Mouse (Mus musculus) liver, embryonic 15.5 days (tissue): ENCODE results near the gene 1110065P20Rik. TPM values are rescaled to one million over a fixed set of nuclear protein-coding genes. Genes with fewer than 3 reads are reported as not detected.

Source experiments
- ATAC-seq: fragments of 200-750 bp; cut with Nextera tagmentation; 2 replicates; pipeline ENCODE4 v1.8.0; 2017; ENCODE audit warnings: moderate number of reproducible peaks, mild to moderate bottlenecking, moderate library complexity; ENCODE audit not compliant: insufficient read depth
- H3K27ac ChIP-seq: fragments of 300-500 bp; sonication (generic); replicated peaks from 2 replicates; pipeline ENCODE4 v1.5.1; 2015; ENCODE audit warnings: mild to moderate bottlenecking, inconsistent platforms
- H3K27me3 ChIP-seq: fragments of 300-500 bp; sonication (generic); 2 replicates; pipeline ENCODE4 v1.6.1; 2015; ENCODE audit warnings: mild to moderate bottlenecking, inconsistent platforms
- H3K36me3 ChIP-seq: fragments of 300-500 bp; sonication (generic); replicated peaks from 2 replicates; pipeline ENCODE4 v1.6.1; 2015; ENCODE audit warnings: moderate library complexity, mild to moderate bottlenecking, inconsistent platforms
- H3K4me1 ChIP-seq: fragments of 300-500 bp; sonication (generic); replicated peaks from 2 replicates; pipeline ENCODE4 v1.6.1; 2015; ENCODE audit warnings: inconsistent platforms
- H3K4me2 ChIP-seq: fragments of 300-500 bp; sonication (generic); 2 replicates; pipeline ENCODE4 v1.6.1; 2015; ENCODE audit warnings: moderate library complexity, mild to moderate bottlenecking, inconsistent platforms
- H3K4me3 ChIP-seq: fragments of 300-500 bp; sonication (generic); replicated peaks from 2 replicates; pipeline ENCODE4 v1.5.1; 2015; ENCODE audit warnings: mild to moderate bottlenecking, inconsistent platforms
- H3K9ac ChIP-seq: fragments of 300-500 bp; sonication (generic); 2 replicates; pipeline ENCODE4 v1.6.1; 2015; ENCODE audit warnings: moderate library complexity, mild to moderate bottlenecking, inconsistent platforms
- H3K9me3 ChIP-seq: fragments of 300-500 bp; sonication (generic); replicated peaks from 2 replicates; pipeline ENCODE4 v1.6.1; 2016; ENCODE audit warnings: inconsistent platforms
- WGBS: fragments of 180-500 bp; shearing (Covaris S2); methylation state at CpG from one replicate; pipeline ENCODE4 v1.1.7; 2015; ENCODE audit warnings: mixed read lengths; ENCODE audit not compliant: insufficient replicate concordance; 5-methylcytosine and 5-hydroxymethylcytosine counted together
- polyA plus RNA-seq: library from polyadenylated mRNA; unstranded; fragments of >200 nt; fragmentation: Nextera tagmentation; extraction: Ambion mirVana; gene quantifications from 2 replicates; pipeline ENCODE4 v1.2.1, GENCODE M21; 2015

Gene 1110065P20Rik
- polyA plus RNA-seq: 12.6 and 12.7 TPM in 2 replicates

- Histone ChIP-seq H3K4me2 (peak within 1 kb of the TSS; percentile 96), H3K9ac (peak within 1 kb of the TSS; percentile 88), H3K4me1 (peaks cover 42% of the 10 kb centered on the region), H3K27me3 (no peaks in the 10 kb centered on the region), H3K4me3 (peak within 1 kb of the TSS; percentile 99), H3K9me3 (no peaks in the 10 kb centered on the region), H3K36me3 (peaks cover 38% of the 10 kb centered on the region), H3K27ac (peak within 1 kb of the TSS; percentile 85)
- WGBS: under 1% methylated on average over 65 of the region's 75 CpGs
- peak; percentile 63 for ATAC-seq
Observed at GRCm38 (mm10) chr4:124850933-124851658, at the start of gene 1110065P20Rik. TSS of gene 1110065P20Rik (minus strand) at chr4:124851196.

- Histone ChIP-seq H3K9me3 (no peaks in the 10 kb centered on the region), H3K4me1 (peaks cover 11% of the 10 kb centered on the region; the same call in 1 of the 2 replicates), H3K4me3 (no peak overlapping the region), H3K4me2 (no peak overlapping the region), H3K27ac (no peak overlapping the region), H3K36me3 (no peaks in the 10 kb centered on the region), H3K27me3 (peaks cover 54% of the 10 kb centered on the region), H3K9ac (no peak overlapping the region)
- WGBS: 20% methylated on average over 5 of the region's 5 CpGs
- no peak for ATAC-seq
Observed at GRCm38 (mm10) chr4:124899906-124900305, 48.9 kb upstream of the 1110065P20Rik start.

- Histone ChIP-seq H3K36me3 (no peaks in the 10 kb centered on the region), H3K4me1 (peaks cover 16% of the 10 kb centered on the region; the same call in 1 of the 2 replicates), H3K9ac (no peak overlapping the region), H3K9me3 (no peaks in the 10 kb centered on the region), H3K27ac (no peak overlapping the region), H3K4me2 (no peak overlapping the region), H3K4me3 (no peak overlapping the region), H3K27me3 (peaks cover 60% of the 10 kb centered on the region)
- 56% methylated on average over 10 of the region's 10 CpGs for WGBS
- no peak for ATAC-seq
Observed at GRCm38 (mm10) chr4:124898428-124898827, 47.4 kb upstream of the 1110065P20Rik start.

- Histone ChIP-seq H3K4me2 (peak overlapping the region; percentile 51), H3K27ac (no peak overlapping the region), H3K4me3 (peak overlapping the region; percentile 29; the same call in 1 of the 2 replicates), H3K9ac (no peak overlapping the region), H3K9me3 (no peaks in the 10 kb centered on the region), H3K36me3 (no peaks in the 10 kb centered on the region), H3K27me3 (peaks cover 74% of the 10 kb centered on the region), H3K4me1 (peaks cover 12% of the 10 kb centered on the region; the same call in 1 of the 2 replicates)
- no peak for ATAC-seq
- WGBS: 2% methylated on average over 83 of the region's 83 CpGs
Observed at GRCm38 (mm10) chr4:124894508-124895428, 43.8 kb upstream of the 1110065P20Rik start.

GRCm38 (mm10) chr4:124893769-124894168 is 42.8 kb upstream of the 1110065P20Rik start:
- ATAC-seq: no peak
- no peak overlapping the region for H3K27ac ChIP-seq
- H3K4me2 ChIP-seq: no peak overlapping the region
- no peak overlapping the region for H3K4me3 ChIP-seq
- peaks cover 74% of the 10 kb centered on the region for H3K27me3 ChIP-seq
- no peak overlapping the region for H3K9ac ChIP-seq
- peaks cover 6% of the 10 kb centered on the region; the same call in 1 of the 2 replicates for H3K4me1 ChIP-seq
- no peaks in the 10 kb centered on the region for H3K9me3 ChIP-seq
- WGBS: 24% methylated on average over 6 of the region's 6 CpGs
- no peaks in the 10 kb centered on the region for H3K36me3 ChIP-seq

- H3K4me1 ChIP-seq: peaks cover 6% of the 10 kb centered on the region; the same call in 1 of the 2 replicates
- ATAC-seq: no peak
- H3K9ac ChIP-seq: no peak overlapping the region
- H3K27ac ChIP-seq: no peak overlapping the region
- H3K4me3 ChIP-seq: no peak overlapping the region
- H3K27me3 ChIP-seq: peaks cover 70% of the 10 kb centered on the region
- no peak overlapping the region for H3K4me2 ChIP-seq
- no peaks in the 10 kb centered on the region for H3K9me3 ChIP-seq
- no peaks in the 10 kb centered on the region for H3K36me3 ChIP-seq
- 62% methylated on average over 5 of the region's 5 CpGs for WGBS
Observed at GRCm38 (mm10) chr4:124890831-124891230, 39.8 kb upstream of the 1110065P20Rik start.

GRCm38 (mm10) chr4:124889935-124890334 is 38.9 kb upstream of the 1110065P20Rik start:
- no peak overlapping the region for H3K9ac ChIP-seq
- peaks cover 5% of the 10 kb centered on the region; the same call in 1 of the 2 replicates for H3K4me1 ChIP-seq
- WGBS: 59% methylated on average over 2 of the region's 2 CpGs
- H3K36me3 ChIP-seq: no peaks in the 10 kb centered on the region
- H3K9me3 ChIP-seq: no peaks in the 10 kb centered on the region
- no peak overlapping the region for H3K4me3 ChIP-seq
- no peak overlapping the region for H3K27ac ChIP-seq
- H3K4me2 ChIP-seq: no peak overlapping the region
- ATAC-seq: no peak
- peaks cover 70% of the 10 kb centered on the region for H3K27me3 ChIP-seq

- no peaks in the 10 kb centered on the region for H3K9me3 ChIP-seq
- ATAC-seq: no peak
- H3K27me3 ChIP-seq: peaks cover 69% of the 10 kb centered on the region
- H3K36me3 ChIP-seq: no peaks in the 10 kb centered on the region
- no peak overlapping the region for H3K27ac ChIP-seq
- no peak overlapping the region for H3K4me3 ChIP-seq
- WGBS: 53% methylated on average over 7 of the region's 7 CpGs
- no peak overlapping the region for H3K4me2 ChIP-seq
- no peak overlapping the region for H3K9ac ChIP-seq
- H3K4me1 ChIP-seq: no peaks in the 10 kb centered on the region
Observed at GRCm38 (mm10) chr4:124888702-124889101, 37.7 kb upstream of the 1110065P20Rik start.

GRCm38 (mm10) chr4:124882151-124882729 is 31.2 kb upstream of the 1110065P20Rik start:
- no peak overlapping the region for H3K27ac ChIP-seq
- peaks cover 82% of the 10 kb centered on the region for H3K27me3 ChIP-seq
- H3K4me2 ChIP-seq: no peak overlapping the region
- no peaks in the 10 kb centered on the region for H3K36me3 ChIP-seq
- H3K4me3 ChIP-seq: no peak overlapping the region
- under 1% methylated on average over 37 of the region's 37 CpGs for WGBS
- no peaks in the 10 kb centered on the region for H3K9me3 ChIP-seq
- no peak overlapping the region for H3K9ac ChIP-seq
- H3K4me1 ChIP-seq: no peaks in the 10 kb centered on the region
- no peak for ATAC-seq

GRCm38 (mm10) chr4:124881341-124881908 is 30.4 kb upstream of the 1110065P20Rik start:
- ATAC-seq: no peak
- Histone ChIP-seq H3K36me3 (no peaks in the 10 kb centered on the region), H3K4me3 (0 out of 2 replicates have a peak overlapping the region, but pooled peaks have one; percentile 3), H3K9ac (no peak overlapping the region), H3K4me1 (no peaks in the 10 kb centered on the region), H3K9me3 (no peaks in the 10 kb centered on the region), H3K27ac (no peak overlapping the region), H3K27me3 (peaks cover 78% of the 10 kb centered on the region), H3K4me2 (peak overlapping the region; percentile 6)
- 2% methylated on average over 36 of the region's 37 CpGs for WGBS
